Comparison of ENCODE assay signal across 8 mouse cellular contexts in the genomic region with DNA sequence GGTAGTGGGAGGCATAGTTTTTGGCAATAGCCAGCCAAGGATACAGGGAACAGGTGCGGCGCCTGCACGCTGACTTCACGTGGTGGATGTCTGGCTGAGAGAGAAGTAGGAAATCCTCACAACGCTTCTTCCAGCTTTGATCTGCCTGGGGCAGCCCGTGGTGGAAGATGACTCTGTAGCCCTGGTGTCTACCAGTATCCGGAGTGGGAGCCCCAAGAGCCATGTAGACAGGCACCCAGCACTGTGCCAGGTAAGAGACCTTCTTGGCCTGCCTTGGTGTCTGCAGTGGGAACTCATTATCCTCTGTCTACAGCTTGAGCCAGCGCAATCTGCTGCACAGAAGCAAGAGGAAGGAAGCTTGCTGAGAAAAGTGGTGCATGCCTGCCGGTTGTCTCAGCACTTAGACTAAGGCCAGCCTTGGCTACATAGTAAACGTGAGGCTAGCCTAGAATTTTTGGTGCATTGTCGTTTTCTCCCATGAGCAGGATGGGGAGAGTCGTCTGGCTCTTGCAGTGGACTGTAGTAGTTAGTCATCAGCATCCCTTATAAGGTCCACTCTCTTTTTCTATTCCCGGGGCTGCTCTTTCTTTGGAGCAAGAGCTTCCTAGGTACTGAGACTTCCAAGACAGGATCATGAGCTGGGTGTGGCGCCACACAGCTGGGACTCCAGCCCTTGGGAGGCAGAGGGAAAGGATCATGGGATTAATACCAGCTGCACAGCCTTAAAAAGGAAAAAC. TPM values are rescaled to one million over a fixed set of nuclear protein-coding genes. Genes with fewer than 3 reads are reported as not detected.
DNase-seq lines count a peak whose midpoint lies in the region; ATAC-seq lines count a peak whose summit lies in the region.

No protein-coding gene starts in this region.

- H3K9me3 ChIP-seq in lung, embryonic 15.5 days, result no peaks in the 10 kb centered on the region
- H3K9me3 ChIP-seq in embryonic facial prominence, embryonic 14.5 days (ENCODE audit: control insufficient read depth, low read length), result no peaks in the 10 kb centered on the region
- H3K9me3 ChIP-seq in limb, embryonic 12.5 days, result no peaks in the 10 kb centered on the region
- H3K9me3 ChIP-seq in neural tube, embryonic 15.5 days (replicated peaks), result no peaks in the 10 kb centered on the region

- H3K9ac ChIP-seq in lung, embryonic 15.5 days, result no peak overlapping the region
- H3K9ac ChIP-seq in embryonic facial prominence, embryonic 14.5 days (ENCODE audit: low read depth, low read length), result no peak overlapping the region
- no peak overlapping the region for H3K9ac ChIP-seq in limb, embryonic 12.5 days (replicated peaks)
- H3K9ac ChIP-seq in neural tube, embryonic 15.5 days (replicated peaks), result peak overlapping the region; percentile 59; the same call in 1 of the 2 replicates

- no peak overlapping the region for H3K27ac ChIP-seq in lung, embryonic 15.5 days
- no peak overlapping the region; the same call in 1 of the 2 replicates for H3K27ac ChIP-seq in embryonic facial prominence, embryonic 14.5 days (replicated peaks; ENCODE audit: low read depth, low read length)
- H3K27ac ChIP-seq in limb, embryonic 12.5 days, result no peak overlapping the region
- 0 out of 2 replicates have a peak overlapping the region, but pooled peaks have one; percentile 69 for H3K27ac ChIP-seq in neural tube, embryonic 15.5 days (replicated peaks)

- DNase-seq in lung, adult 18-20 months, result no peak
- no peak for DNase-seq in embryonic facial prominence, embryonic 14.5 days (ENCODE audit: low spot score)
- DNase-seq in left cerebral cortex, adult 9 months (ENCODE audit: low spot score in 2 of 2), result no peak
- DNase-seq in kidney, adult 11 months, result no peak

- ATAC-seq in lung, embryonic 15.5 days (ENCODE audit: borderline replicate concordance, extremely low read depth, low FRiP score, low TSS enrichment), result no peak
- ATAC-seq in embryonic facial prominence, embryonic 14.5 days (ENCODE audit: low read depth), result no peak
- ATAC-seq in limb, embryonic 12.5 days (ENCODE audit: insufficient number of reproducible peaks, insufficient read depth, low FRiP score, low TSS enrichment, low read depth), result no peak
- no peak for ATAC-seq in neural tube, embryonic 15.5 days (ENCODE audit: low FRiP score)
- no peak for ATAC-seq in erythroid progenitor cell, adult 5-6 weeks (replicated peaks; ENCODE audit: low FRiP score, poor library complexity, severe bottlenecking)

- 61% methylated on average over 14 of the region's 14 CpGs for WGBS in lung, embryonic 15.5 days
- WGBS in embryonic facial prominence, embryonic 14.5 days, result 78% methylated on average over 14 of the region's 14 CpGs
- 86% methylated on average over 14 of the region's 14 CpGs for WGBS in limb, embryonic 12.5 days
- 85% methylated on average over 14 of the region's 14 CpGs for WGBS in neural tube, embryonic 15.5 days

- peak overlapping the region; percentile 98 for H3K4me2 ChIP-seq in lung, embryonic 15.5 days
- peak overlapping the region; percentile 83 for H3K4me2 ChIP-seq in embryonic facial prominence, embryonic 14.5 days (ENCODE audit: low read depth, low read length)
- peak overlapping the region; percentile 86 for H3K4me2 ChIP-seq in limb, embryonic 12.5 days
- peak overlapping the region; percentile 91 for H3K4me2 ChIP-seq in neural tube, embryonic 15.5 days

- no peaks in the 10 kb centered on the region for H3K36me3 ChIP-seq in lung, embryonic 15.5 days
- H3K36me3 ChIP-seq in embryonic facial prominence, embryonic 14.5 days (ENCODE audit: control insufficient read depth, insufficient read depth, low read length), result no peaks in the 10 kb centered on the region
- H3K36me3 ChIP-seq in limb, embryonic 12.5 days, result peaks cover 5% of the 10 kb centered on the region; the same call in 1 of the 2 replicates
- H3K36me3 ChIP-seq in neural tube, embryonic 15.5 days, result no peaks in the 10 kb centered on the region

- no peaks in the 10 kb centered on the region for H3K27me3 ChIP-seq in lung, embryonic 15.5 days
- no peaks in the 10 kb centered on the region for H3K27me3 ChIP-seq in embryonic facial prominence, embryonic 14.5 days (replicated peaks; ENCODE audit: control insufficient read depth, insufficient read depth, low read length)
- H3K27me3 ChIP-seq in limb, embryonic 12.5 days, result peaks cover 4% of the 10 kb centered on the region; the same call in 1 of the 2 replicates
- no peaks in the 10 kb centered on the region for H3K27me3 ChIP-seq in neural tube, embryonic 15.5 days (replicated peaks)

- H3K4me3 ChIP-seq in lung, embryonic 15.5 days, result peak overlapping the region; percentile 62; the same call in 1 of the 2 replicates
- peak overlapping the region; percentile 52; the same call in 1 of the 2 replicates for H3K4me3 ChIP-seq in embryonic facial prominence, embryonic 14.5 days (ENCODE audit: low read depth, low read length)
- H3K4me3 ChIP-seq in limb, embryonic 12.5 days (replicated peaks), result peak overlapping the region; percentile 53; the same call in 1 of the 2 replicates
- peak overlapping the region; percentile 52 for H3K4me3 ChIP-seq in neural tube, embryonic 15.5 days (replicated peaks)

- peaks cover 15% of the 10 kb centered on the region for H3K4me1 ChIP-seq in lung, embryonic 15.5 days
- peaks cover 9% of the 10 kb centered on the region; the same call in 1 of the 2 replicates for H3K4me1 ChIP-seq in embryonic facial prominence, embryonic 14.5 days (ENCODE audit: control insufficient read depth, insufficient read depth, low read length)
- peaks cover 22% of the 10 kb centered on the region for H3K4me1 ChIP-seq in limb, embryonic 12.5 days (replicated peaks)
- peaks cover 24% of the 10 kb centered on the region for H3K4me1 ChIP-seq in neural tube, embryonic 15.5 days

RNA-seq across cellular contexts. Expression of a gene that starts 1.2 kb away (rescaled TPM):
- 30.4 and 34.3 TPM in 2 replicates for polyA plus RNA-seq in lung, embryonic 15.5 days (2015; fragmentation: Nextera tagmentation; extraction: Ambion mirVana)
- 26.8 and 27.4 TPM in 2 replicates for polyA plus RNA-seq in embryonic facial prominence, embryonic 14.5 days (2014; fragmentation: Nextera tagmentation; extraction: Ambion mirVana)
- polyA plus RNA-seq in limb, embryonic 12.5 days (2016; fragmentation: Nextera tagmentation; extraction: Ambion mirVana), result 18.4 and 19.7 TPM in 2 replicates
- 30.8 and 35.8 TPM in 2 replicates for polyA plus RNA-seq in neural tube, embryonic 15.5 days (2015; fragmentation: Nextera tagmentation; extraction: Ambion mirVana)
- 57.0 and 70.6 TPM in 2 replicates for total RNA-seq in erythroid progenitor cell, adult 5-6 weeks (2015; ENCODE audit: low replicate concordance)
- total RNA-seq in erythroid progenitor cell, adult 5-6 weeks (2017; ENCODE audit: low replicate concordance), result 74.7 and 92.1 TPM in 2 replicates

RNA-seq across cellular contexts. Expression of a gene that starts 17.1 kb away (rescaled TPM):
- 38.2 and 40.1 TPM in 2 replicates for polyA plus RNA-seq in lung, embryonic 15.5 days (2015; fragmentation: Nextera tagmentation; extraction: Ambion mirVana)
- polyA plus RNA-seq in embryonic facial prominence, embryonic 14.5 days (2014; fragmentation: Nextera tagmentation; extraction: Ambion mirVana), result 3.1 and 4.7 TPM in 2 replicates
- 0.84 and 1.1 TPM in 2 replicates for polyA plus RNA-seq in limb, embryonic 12.5 days (2016; fragmentation: Nextera tagmentation; extraction: Ambion mirVana)
- polyA plus RNA-seq in neural tube, embryonic 15.5 days (2015; fragmentation: Nextera tagmentation; extraction: Ambion mirVana), result 0.47 and 5.2 TPM in 2 replicates
- total RNA-seq in erythroid progenitor cell, adult 5-6 weeks (2015; ENCODE audit: low replicate concordance), result not detected in 2 replicates
- total RNA-seq in erythroid progenitor cell, adult 5-6 weeks (2017; ENCODE audit: low replicate concordance), result 0.26 TPM in 1 of 2 replicates, not detected in the other

RNA-seq across cellular contexts. Expression of a gene that starts 28.7 kb away (rescaled TPM):
- polyA plus RNA-seq in lung, embryonic 15.5 days (2015; fragmentation: Nextera tagmentation; extraction: Ambion mirVana), result 65.8 and 67.2 TPM in 2 replicates
- polyA plus RNA-seq in embryonic facial prominence, embryonic 14.5 days (2014; fragmentation: Nextera tagmentation; extraction: Ambion mirVana), result 65.5 and 83.4 TPM in 2 replicates
- 87.8 and 89.6 TPM in 2 replicates for polyA plus RNA-seq in limb, embryonic 12.5 days (2016; fragmentation: Nextera tagmentation; extraction: Ambion mirVana)
- polyA plus RNA-seq in neural tube, embryonic 15.5 days (2015; fragmentation: Nextera tagmentation; extraction: Ambion mirVana), result 82.4 and 85.7 TPM in 2 replicates
- total RNA-seq in erythroid progenitor cell, adult 5-6 weeks (2015; ENCODE audit: low replicate concordance), result 7.9 and 9.6 TPM in 2 replicates
- 21.6 and 25.2 TPM in 2 replicates for total RNA-seq in erythroid progenitor cell, adult 5-6 weeks (2017; ENCODE audit: low replicate concordance)

RNA-seq across cellular contexts. Expression of a gene that starts 37.7 kb away (rescaled TPM):
- 15.7 and 17.9 TPM in 2 replicates for polyA plus RNA-seq in lung, embryonic 15.5 days (2015; fragmentation: Nextera tagmentation; extraction: Ambion mirVana)
- polyA plus RNA-seq in embryonic facial prominence, embryonic 14.5 days (2014; fragmentation: Nextera tagmentation; extraction: Ambion mirVana), result 15.2 and 16.2 TPM in 2 replicates
- 13.7 and 17.8 TPM in 2 replicates for polyA plus RNA-seq in limb, embryonic 12.5 days (2016; fragmentation: Nextera tagmentation; extraction: Ambion mirVana)
- 13.0 and 15.8 TPM in 2 replicates for polyA plus RNA-seq in neural tube, embryonic 15.5 days (2015; fragmentation: Nextera tagmentation; extraction: Ambion mirVana)
- total RNA-seq in erythroid progenitor cell, adult 5-6 weeks (2015; ENCODE audit: low replicate concordance), result 52.4 and 62.0 TPM in 2 replicates
- total RNA-seq in erythroid progenitor cell, adult 5-6 weeks (2017; ENCODE audit: low replicate concordance), result 13.1 and 27.8 TPM in 2 replicates
